In the genomic region with DNA sequence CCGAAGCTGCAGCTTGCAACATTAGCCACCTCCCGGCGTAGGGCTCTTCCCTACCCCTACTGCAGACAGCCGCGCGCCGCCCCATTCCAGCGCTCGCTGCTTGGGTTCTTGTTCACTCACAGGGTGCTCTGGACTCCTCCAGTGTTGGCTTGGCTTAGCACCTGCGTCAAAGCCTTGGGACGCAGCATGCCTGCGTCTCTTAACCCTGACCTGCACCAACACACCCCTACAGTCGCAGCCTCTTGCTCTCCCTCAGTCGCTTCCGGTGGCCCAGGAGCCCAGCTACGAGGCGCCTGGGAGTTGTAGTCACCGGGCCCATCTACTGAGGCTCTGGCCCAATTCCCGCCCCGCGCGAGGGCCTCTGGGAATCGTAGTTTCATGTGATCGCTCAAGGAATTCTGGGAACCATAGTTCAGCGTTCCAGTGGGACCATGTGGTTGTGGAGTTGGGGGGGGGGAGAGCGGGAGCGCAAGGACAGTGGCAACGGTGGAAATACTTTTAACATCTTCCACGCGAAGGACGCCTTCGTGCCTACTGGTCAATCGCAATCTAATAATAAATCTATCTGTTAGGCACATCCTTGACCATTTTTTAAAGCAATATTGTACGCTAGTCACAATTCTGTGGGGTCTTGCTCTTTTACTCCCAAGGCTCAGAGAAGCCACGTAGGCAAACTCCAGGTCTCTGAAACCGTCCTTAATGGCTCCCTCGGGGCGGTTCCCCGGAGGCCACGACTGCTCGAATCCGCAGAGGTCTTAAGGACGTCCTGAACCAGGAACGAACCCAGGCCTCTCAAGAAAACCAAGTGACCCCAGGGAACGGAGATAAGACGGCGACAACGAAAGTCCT, we compare ENCODE assay signal across 8 mouse cellular contexts. TPM values are rescaled to one million over a fixed set of nuclear protein-coding genes. Genes with fewer than 3 reads are reported as not detected.
DNase-seq lines count a peak whose midpoint lies in the region; ATAC-seq and TF ChIP-seq lines count a peak whose summit lies in the region.

A gene (minus strand): TSS at position 399 of the 849 bp plus-strand sequence.

- H3K9me3 ChIP-seq in hindbrain, embryonic 10.5 days: no peaks in the 10 kb centered on the region
- H3K9me3 ChIP-seq in lung, postnatal 0 days (ENCODE audit: low read length): no peaks in the 10 kb centered on the region

- peak; percentile 99 for DNase-seq in MN1 (ENCODE audit: low spot score)
- DNase-seq in cerebellum, adult 9-10 months: peak; percentile 99
- DNase-seq in hindbrain, embryonic 10.5 days (ENCODE audit: low spot score): peak; percentile 97
- DNase-seq in layer of hippocampus, adult 9-11 months: peak; percentile 99
- DNase-seq in lung, postnatal 0 days (ENCODE audit: low spot score): peak; percentile 99
- DNase-seq in ovary, postnatal 14 days (ENCODE audit: low spot score): peak; percentile 94
- peak; percentile 96 for DNase-seq in thymus, postnatal 14 days

- no peaks in the 10 kb centered on the region for H3K27me3 ChIP-seq in hindbrain, embryonic 10.5 days (ENCODE audit: insufficient read depth, poor library complexity, severe bottlenecking)
- no peaks in the 10 kb centered on the region for H3K27me3 ChIP-seq in lung, postnatal 0 days (replicated peaks; ENCODE audit: insufficient read depth, low read length)

- TF ChIP-seq CTCF in lung, postnatal 0 days (IDR thresholded peaks at IDR 0.05): no peak

- H3K27ac ChIP-seq in hindbrain, embryonic 10.5 days: peak within 1 kb of the TSS; percentile 98
- peak within 1 kb of the TSS; percentile 94 for H3K27ac ChIP-seq in lung, postnatal 0 days (ENCODE audit: low read length)

- peak within 1 kb of the TSS; percentile 78 for H3K9ac ChIP-seq in lung, postnatal 0 days (replicated peaks; ENCODE audit: low read depth)

- peak; percentile 16; the same call in 1 of the 2 replicates for TF ChIP-seq EP300 in lung, postnatal 0 days (IDR thresholded peaks at IDR 0.05)

- H3K36me3 ChIP-seq in hindbrain, embryonic 10.5 days: peaks cover 29% of the 10 kb centered on the region
- 0 out of 2 replicates have a peak, but pooled peaks cover 9% of the 10 kb centered on the region for H3K36me3 ChIP-seq in lung, postnatal 0 days (ENCODE audit: insufficient read depth, low read length)

- WGBS in hindbrain, embryonic 10.5 days: under 1% methylated on average over 48 of the region's 48 CpGs
- WGBS in lung, postnatal 0 days: under 1% methylated on average over 48 of the region's 48 CpGs

- H3K4me2 ChIP-seq in lung, postnatal 0 days (replicated peaks; ENCODE audit: low read depth, low read length): peak within 1 kb of the TSS; percentile 98

- H3K4me1 ChIP-seq in hindbrain, embryonic 10.5 days (replicated peaks): peaks cover 47% of the 10 kb centered on the region
- peaks cover 11% of the 10 kb centered on the region; the same call in 1 of the 2 replicates for H3K4me1 ChIP-seq in lung, postnatal 0 days (ENCODE audit: insufficient read depth, low read depth, low read length)

- peak within 1 kb of the TSS; percentile 93 for H3K4me3 ChIP-seq in hindbrain, embryonic 10.5 days
- peak within 1 kb of the TSS; percentile 84 for H3K4me3 ChIP-seq in lung, postnatal 0 days (ENCODE audit: low read depth, low read length)

- peak; percentile 90 for ATAC-seq in frontal cortex, adult (ENCODE audit: low TSS enrichment)
- peak; percentile 92 for ATAC-seq in lung, postnatal 0 days

RNA-seq across cellular contexts. Expression of the gene that starts here (rescaled TPM):
- polyA plus RNA-seq in hindbrain, embryonic 10.5 days (2016; fragmentation: Nextera tagmentation; extraction: Ambion mirVana): 173 and 180 TPM in 2 replicates
- polyA plus RNA-seq in lung, postnatal 0 days (2015; fragmentation: Nextera tagmentation; extraction: Ambion mirVana): 138 and 143 TPM in 2 replicates

Comparison
In these comparisons a context has a peak if more than half of its experiments do, and no peak if none do; other contexts are left out.
1. Peak in every context shown above with its lines: DNase-seq, ATAC-seq, H3K4me3 ChIP-seq and H3K27ac ChIP-seq.